Mouse (Mus musculus) retina, embryonic 14.5 days (tissue): ENCODE measurements around the gene Cdhr2.

ENCODE experiments used
- DNase-seq: peaks from one replicate; pipeline ENCODE4 v3.0.0-alpha.2; 2015; ENCODE audit warnings: low spot score

Cdhr2 gene

GRCm38 (mm10) chr13:54701243-54701642 lies at the start of gene Cdhr2:
Gene Cdhr2 (plus strand): TSS chr13:54701461.
- DNase-seq = no peak

- DNase-seq = no peak
Observed at GRCm38 (mm10) chr13:54660877-54661276, 40.4 kb upstream of the Cdhr2 start.

GRCm38 (mm10) chr13:54661358-54661757 lies 39.9 kb upstream of the Cdhr2 start:
- no peak for DNase-seq

GRCm38 (mm10) chr13:54663999-54664398 lies 37.3 kb upstream of the Cdhr2 start:
- DNase-seq = no peak

- no peak for DNase-seq
Observed at GRCm38 (mm10) chr13:54664509-54664908, 36.8 kb upstream of the Cdhr2 start.

GRCm38 (mm10) chr13:54665062-54665461 lies 36.2 kb upstream of the Cdhr2 start:
- no peak for DNase-seq

GRCm38 (mm10) chr13:54670491-54670890 lies 30.8 kb upstream of the Cdhr2 start:
- no peak for DNase-seq

GRCm38 (mm10) chr13:54675895-54676590 lies 25.2 kb upstream of the Cdhr2 start:
- no peak for DNase-seq

GRCm38 (mm10) chr13:54678263-54678662 lies 23.0 kb upstream of the Cdhr2 start:
- no peak for DNase-seq

GRCm38 (mm10) chr13:54680184-54680853 lies 20.9 kb upstream of the Cdhr2 start:
- DNase-seq = no peak

GRCm38 (mm10) chr13:54681291-54681690 lies 20.0 kb upstream of the Cdhr2 start:
- no peak for DNase-seq

- no peak for DNase-seq
Observed at GRCm38 (mm10) chr13:54683301-54683700, 18.0 kb upstream of the Cdhr2 start.

GRCm38 (mm10) chr13:54684140-54684896 lies 16.9 kb upstream of the Cdhr2 start:
- no peak for DNase-seq

GRCm38 (mm10) chr13:54685174-54685573 lies 16.1 kb upstream of the Cdhr2 start:
- DNase-seq = peak; percentile 75

GRCm38 (mm10) chr13:54686139-54687053 lies 14.9 kb upstream of the Cdhr2 start:
- peak; percentile 12 for DNase-seq

GRCm38 (mm10) chr13:54687096-54687495 lies 14.2 kb upstream of the Cdhr2 start:
- peak; percentile 84 for DNase-seq

- peak; percentile 95 for DNase-seq
Observed at GRCm38 (mm10) chr13:54687575-54688424, 13.5 kb upstream of the Cdhr2 start.

GRCm38 (mm10) chr13:54690151-54690740 lies 11.0 kb upstream of the Cdhr2 start:
- DNase-seq = no peak

- DNase-seq = no peak
Observed at GRCm38 (mm10) chr13:54691737-54692136, 9.5 kb upstream of the Cdhr2 start.
